Mouse (Mus musculus): ENCODE measurements at regions not wholly inside any gene's neighbourhood (a gene's known extent, or its start where the extent isn't known, plus 50 kb on each side); places are given as distances from the start of the nearest gene placed in this dataset.

- no peak for DNase-seq (ENCODE audit: low spot score in 2 of 2)
Measured at GRCm38 (mm10) chr15:59138393-59139107, 249.5 kb downstream of the Gm49356 start.

GRCm38 (mm10) chr15:59141621-59142020 is 252.5 kb downstream of the Gm49356 start:
- DNase-seq (ENCODE audit: low spot score in 2 of 2) = no peak

DNA sequence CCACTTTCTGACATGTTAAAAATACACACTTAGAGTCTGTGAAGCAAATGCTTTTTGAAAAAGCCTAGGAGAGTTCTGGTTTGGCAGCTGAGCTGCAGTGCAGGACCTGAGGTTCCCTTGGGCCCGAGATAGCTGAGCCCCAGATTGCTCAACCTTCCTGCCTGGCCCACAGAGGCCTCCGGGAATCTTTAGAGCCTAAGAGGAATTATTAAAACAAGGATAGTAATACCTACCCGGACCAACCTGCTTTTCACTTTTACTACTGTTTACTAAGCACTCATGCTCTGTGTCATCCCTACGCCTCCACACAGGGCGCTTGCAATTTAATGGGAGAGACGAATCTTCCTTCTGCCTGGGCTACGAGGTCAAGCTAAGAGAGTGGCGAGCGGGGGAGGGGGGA is 253.4 kb downstream of the Gm49356 start:
- no peak for DNase-seq (ENCODE audit: low spot score in 2 of 2)

DNA sequence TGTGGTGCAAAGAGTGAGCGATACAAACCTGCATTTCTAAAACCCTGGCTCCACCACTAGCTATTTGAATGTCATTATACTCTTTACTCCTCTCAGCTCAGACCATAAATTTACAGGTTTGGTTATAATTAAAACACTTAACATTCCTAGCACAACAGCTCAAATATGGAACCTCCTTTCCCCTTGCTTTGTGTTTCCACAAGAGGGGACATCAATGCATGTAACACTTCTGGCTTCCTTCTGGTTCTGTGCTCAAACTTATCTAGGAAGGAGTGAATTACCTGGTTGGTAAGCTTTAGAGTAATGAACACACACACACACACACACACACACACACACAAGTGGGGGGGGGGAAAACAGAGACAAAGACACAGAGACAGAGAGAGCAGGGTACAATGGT is 254.8 kb downstream of the Gm49356 start:
- no peak for DNase-seq (ENCODE audit: low spot score in 2 of 2)

- no peak for DNase-seq (ENCODE audit: low spot score in 2 of 2)
Measured at GRCm38 (mm10) chr15:59145679-59146078, 256.6 kb downstream of the Gm49356 start.

DNA sequence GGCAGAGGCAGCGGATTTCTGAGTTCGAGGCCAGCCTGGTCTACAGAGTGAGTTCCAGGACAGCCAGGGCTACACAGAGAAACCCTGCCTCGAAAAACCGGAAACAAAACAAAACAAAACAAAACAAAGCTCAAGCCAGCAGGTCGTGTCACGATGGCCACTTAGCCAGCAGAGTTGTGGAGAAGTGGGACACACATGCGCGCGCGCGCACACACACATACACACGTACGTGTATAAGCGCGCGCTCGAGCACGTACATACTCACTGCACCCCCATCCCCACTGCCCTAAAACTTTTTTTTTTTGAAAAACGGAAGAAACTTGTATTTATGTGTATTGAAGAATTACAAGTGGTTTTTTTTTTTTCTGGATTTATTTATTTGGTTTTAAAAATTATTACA is 257.0 kb downstream of the Gm49356 start:
- no peak for DNase-seq (ENCODE audit: low spot score in 2 of 2)

DNA sequence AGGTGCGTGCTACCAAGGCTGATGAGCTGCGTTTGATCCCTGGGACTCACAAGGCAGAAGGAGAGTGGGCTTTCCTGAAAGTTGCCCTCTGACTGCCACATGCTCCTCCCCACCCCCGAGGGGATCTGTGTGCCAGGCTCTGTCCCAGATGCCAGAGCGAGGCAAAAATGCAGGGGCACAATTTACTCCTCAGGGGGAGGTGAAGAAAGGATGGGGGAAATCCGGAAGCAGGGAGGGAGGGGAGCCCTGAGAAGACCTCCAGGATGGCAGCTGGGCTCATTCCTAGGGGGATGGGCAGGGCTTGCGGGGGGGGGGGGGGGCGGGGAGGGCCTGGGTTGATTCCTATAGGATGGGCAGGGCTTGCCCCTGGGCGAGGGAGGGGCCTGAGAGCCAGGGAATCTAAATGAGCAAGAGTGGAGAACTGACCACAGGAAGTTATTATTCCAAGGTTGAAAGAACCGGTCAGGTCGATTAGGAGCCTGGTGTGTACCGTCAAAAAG is 257.5 kb downstream of the Gm49356 start:
- DNase-seq (ENCODE audit: low spot score in 2 of 2) = no peak

DNA sequence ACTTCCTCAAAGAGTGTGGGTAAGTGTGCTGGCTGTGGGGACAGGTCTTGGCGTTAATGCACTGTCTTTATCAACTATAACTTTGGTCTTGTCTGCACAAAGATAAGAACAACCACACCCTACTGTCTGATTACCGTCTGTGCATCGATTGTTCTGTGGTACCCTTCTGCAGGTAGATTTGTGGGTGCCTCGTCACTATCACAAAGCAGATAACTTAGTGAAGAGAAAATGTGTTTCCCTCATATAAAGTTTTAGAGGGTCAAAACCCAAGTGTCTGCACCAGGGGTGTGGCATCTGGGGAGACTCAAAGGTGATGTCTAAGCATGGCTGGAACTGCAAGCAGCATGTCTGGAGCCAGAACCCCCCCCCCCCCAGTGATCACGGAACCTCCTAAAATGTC is 259.4 kb downstream of the Gm49356 start:
- DNase-seq (ENCODE audit: low spot score in 2 of 2) = no peak

DNA sequence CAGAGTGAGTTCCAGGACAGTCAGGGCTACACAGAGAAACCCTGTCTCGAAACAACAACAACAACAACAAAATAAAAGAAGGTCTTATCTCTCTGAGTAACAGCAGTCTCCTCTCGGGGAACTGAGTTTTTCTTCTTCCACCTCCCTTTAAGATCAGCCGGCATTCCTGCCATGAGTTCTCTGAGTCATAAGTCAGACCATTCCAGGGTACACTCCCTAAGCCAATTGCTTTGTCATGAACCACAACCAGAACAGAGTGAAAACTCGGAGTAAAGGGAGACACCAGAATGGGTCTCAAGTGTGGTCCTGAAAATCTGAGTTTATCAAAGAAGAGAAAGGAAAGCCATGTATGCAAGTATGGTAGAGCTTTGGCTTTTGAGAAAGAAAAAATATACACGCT is 262.4 kb downstream of the Gm49356 start:
- DNase-seq (ENCODE audit: low spot score in 2 of 2) = no peak

DNA sequence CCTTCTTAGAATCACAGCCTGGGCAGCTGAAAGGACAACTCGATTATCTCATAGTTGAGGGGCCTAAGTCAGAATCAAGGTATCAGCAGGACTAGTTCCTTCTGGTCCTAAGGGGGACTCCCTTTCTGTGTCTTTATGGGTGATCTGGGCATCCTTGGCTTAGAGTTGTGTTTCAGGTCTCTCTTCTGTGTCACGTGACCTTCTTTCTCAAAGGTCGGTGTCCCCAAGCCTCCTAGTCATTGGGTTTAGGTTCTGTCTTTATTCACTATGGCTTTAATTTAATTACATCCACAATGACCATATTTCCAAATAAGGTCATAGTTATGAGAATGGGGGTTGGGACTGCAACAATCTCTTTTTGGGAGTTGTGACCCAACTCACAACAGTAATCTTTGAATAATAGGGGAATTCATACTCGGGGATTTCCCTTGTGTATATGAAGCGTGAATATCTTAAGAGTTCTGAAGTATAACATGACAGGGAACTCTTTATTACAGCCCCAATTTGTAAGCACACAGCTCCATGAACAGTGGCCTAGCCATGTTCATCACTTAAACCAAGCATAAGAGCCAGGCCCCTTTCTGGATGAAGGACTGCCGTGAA is 263.8 kb downstream of the Gm49356 start:
- DNase-seq (ENCODE audit: low spot score in 2 of 2) = no peak

GRCm38 (mm10) chr15:59153416-59154250 is 264.5 kb downstream of the Gm49356 start:
- DNase-seq (ENCODE audit: low spot score in 2 of 2) = no peak

- DNase-seq (ENCODE audit: low spot score in 2 of 2) = no peak
Measured at GRCm38 (mm10) chr15:59154407-59155288, 265.6 kb downstream of the Gm49356 start.

GRCm38 (mm10) chr15:59155289-59155623 is 266.2 kb downstream of the Gm49356 start:
- DNase-seq (ENCODE audit: low spot score in 2 of 2) = no peak

DNA sequence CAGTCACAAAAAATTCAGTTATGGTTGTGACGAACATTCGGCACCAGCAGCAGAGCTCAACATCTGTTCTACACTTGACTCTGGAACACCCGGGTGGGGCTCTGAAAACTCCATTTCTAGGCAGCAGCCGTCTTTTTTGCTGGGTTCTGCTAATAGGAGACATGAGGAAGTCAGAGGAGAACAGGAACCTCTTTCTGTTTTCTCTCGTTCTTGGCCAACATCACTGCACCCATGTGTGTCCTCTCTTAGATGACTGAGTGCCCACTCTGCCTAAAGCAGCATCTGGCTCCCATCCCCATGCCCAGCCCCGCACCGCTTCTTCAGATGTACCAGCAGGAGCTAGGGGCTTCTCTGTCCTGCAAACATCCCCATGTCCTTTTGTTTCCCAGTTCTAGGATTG is 267.2 kb downstream of the Gm49356 start:
- no peak for DNase-seq (ENCODE audit: low spot score in 2 of 2)

GRCm38 (mm10) chr15:59158760-59159159 is 269.7 kb downstream of the Gm49356 start:
- DNase-seq (ENCODE audit: low spot score in 2 of 2) = no peak

DNA sequence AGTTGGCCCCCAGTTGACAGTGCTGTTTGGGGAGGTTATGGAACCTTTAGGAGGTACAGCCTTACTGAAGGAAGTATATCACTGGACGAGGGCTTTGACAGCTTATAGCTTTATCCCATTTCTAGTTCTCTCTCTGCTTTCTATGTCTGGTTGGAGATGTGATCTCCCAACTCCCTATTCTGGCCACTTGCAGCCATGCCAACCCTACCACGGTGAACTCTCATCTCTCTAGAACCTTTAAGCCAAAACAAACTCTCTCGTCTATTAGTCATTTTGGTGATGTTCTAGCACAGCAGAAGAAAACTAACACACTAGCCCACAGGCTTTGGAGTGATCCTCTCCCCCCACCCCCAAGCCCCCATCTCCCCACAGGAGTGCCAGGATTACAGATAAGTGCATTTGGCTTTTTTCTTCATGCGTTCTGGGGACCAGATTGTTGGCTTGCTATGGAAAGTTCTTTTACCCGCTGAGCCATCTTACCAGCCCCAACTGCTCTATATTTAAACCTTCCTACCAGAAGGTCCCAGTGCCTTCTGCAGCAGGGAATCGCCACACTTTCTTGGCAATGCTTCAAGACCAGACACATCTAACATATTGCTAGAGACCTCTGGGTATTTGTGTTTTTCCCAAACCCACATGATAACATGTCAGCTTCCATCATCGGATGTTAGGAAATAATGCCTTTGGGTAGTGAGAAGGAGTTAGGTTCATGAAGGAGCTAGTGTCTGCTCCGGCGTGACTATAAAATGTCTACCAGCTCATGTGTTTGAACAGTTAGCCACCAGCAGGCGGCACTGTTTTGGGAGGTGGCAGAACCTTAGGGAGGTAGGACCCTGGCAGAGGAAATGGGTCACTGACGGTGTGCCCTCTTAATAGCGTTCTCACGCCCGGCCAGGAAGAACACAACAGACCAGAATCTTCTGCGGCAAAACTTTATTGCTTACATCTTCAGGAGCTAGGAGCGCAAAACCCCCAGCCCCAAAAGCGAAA is 272.1 kb downstream of the Gm49356 start:
- DNase-seq (ENCODE audit: low spot score in 2 of 2) = no peak

DNA sequence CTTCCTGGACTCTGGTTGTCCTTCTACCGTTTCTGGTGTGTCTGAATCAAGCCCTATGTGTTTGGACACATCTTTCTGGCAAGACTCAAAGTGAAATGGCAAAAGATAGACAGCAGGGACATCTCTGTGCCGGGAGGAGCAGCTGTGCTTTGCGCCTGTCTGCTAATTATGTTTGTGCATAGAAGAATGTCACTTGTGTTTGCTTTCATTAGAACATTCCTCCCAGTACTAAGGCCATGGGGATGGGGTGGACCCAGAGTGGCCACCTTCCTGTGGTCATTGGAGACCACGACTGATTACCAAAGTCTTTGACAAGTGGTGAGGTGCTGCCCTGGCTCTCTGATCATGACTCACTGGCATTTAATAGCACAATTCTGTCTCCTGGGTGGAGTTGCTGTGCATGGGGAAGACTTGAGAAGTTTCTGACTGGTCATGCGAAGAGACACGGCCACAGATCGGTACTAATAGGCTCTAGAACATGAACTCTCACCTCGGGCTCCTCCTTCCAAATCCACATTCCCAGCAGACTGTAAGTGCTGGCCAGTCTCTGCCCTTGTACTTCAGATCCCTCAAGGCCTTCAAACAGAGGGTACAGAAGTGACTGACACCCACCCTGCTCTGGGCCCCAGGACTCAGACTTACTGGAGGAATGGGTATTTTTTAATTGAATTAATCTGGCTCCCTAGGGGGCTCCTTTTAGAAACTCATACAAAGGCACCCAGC is 279.0 kb downstream of the Gm49356 start:
- no peak for DNase-seq (ENCODE audit: low spot score in 2 of 2)

GRCm38 (mm10) chr15:59168660-59169170 is 279.6 kb downstream of the Gm49356 start:
- no peak for DNase-seq (ENCODE audit: low spot score in 2 of 2)

DNA sequence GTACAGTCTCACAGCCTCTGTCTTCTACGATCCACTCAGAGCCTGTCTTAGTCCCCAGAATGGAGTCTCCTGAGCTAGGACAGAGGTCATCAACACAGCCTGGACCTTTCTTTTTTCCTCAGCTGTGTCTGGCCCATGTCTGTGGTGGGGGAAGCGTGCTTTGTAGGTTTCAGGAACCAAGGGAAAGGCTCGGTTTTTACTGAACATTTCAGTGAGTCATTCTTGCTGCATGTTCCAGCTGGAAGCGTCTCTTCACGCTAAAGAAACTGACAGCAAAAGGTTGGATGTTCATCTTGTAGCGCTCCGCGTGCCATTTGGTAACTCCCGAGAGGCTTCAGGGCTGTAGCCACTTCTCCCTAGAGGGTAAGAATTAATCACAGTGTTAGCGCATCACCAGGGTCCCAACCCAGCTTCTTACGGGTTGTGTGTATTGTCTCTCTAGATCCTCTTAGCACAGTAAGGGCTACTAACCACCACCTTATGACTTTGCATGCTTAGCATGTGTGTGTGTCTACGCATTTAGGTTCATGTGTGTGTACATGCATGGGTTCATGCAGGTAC is 280.2 kb downstream of the Gm49356 start:
- DNase-seq (ENCODE audit: low spot score in 2 of 2) = no peak
